Mouse (Mus musculus) C2C12 (cell line): ENCODE results near the gene Rcor1.

Experiments used
- CTCF ChIP-seq: IDR thresholded peaks from one replicate; pipeline ENCODE4 v1.5.1; 2011; ENCODE audit not compliant: control insufficient read depth, insufficient read depth, insufficient read length
- MAX ChIP-seq: IDR thresholded peaks from one replicate; pipeline ENCODE4 v1.6.1; 2011; ENCODE audit warnings: mild to moderate bottlenecking, control low read depth
- MYOD1 ChIP-seq: IDR thresholded peaks from one replicate; pipeline ENCODE4 v1.6.1; 2011; ENCODE audit warnings: low read depth; ENCODE audit not compliant: control insufficient read depth, insufficient read length

- TF ChIP-seq CTCF (no peak), MYOD1 (no peak), MAX (no peak)
These were observed 17.6 kb upstream of the Rcor1 start for GRCm38 (mm10) chr12:111021577-111021976.
